Mouse (Mus musculus): ENCODE results near the gene Fam213b. TPM values are rescaled to one million over a fixed set of nuclear protein-coding genes. Genes with fewer than 3 reads are reported as not detected.
A peak's percentile ranks its signal among the peaks of the same experiment; 100 is the strongest.

Fam213b gene
- polyA plus RNA-seq, 1 experiment from 2014 or later = 20.1 TPM

DNA sequence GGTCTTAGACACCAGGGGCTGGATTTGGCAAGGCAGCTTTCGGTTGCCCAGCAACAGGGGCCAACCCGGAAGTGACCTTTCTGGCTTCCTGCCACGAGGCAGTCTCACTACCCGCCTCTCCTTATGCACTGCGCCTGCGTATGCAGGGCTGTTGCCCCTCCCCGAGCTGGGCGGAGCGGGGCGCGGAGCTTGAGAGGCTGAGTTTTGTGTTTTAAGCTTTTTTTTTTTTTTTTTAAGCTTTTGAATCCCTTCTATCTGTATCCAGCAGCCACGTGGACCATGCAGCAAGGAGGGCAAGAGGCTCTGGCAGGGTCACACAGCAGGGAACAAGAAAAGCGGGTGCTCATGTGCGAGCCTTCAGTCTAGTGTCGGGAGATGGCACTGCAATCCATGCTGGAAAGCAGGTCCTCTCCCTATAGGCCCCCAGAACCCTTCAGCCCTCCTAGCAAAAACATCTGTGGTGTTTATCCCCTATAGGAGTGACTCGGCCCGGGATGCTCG, 34.6 kb downstream of the Fam213b start:
- Histone ChIP-seq H3K36me3 (ENCODE audit: control insufficient read depth, insufficient read depth, low read length) (no peaks in the 10 kb centered on the region), H3K9me3 (ENCODE audit: control insufficient read depth, low read length) (no peaks in the 10 kb centered on the region), H3K4me2 (peak overlapping the region; percentile 74), H3K27ac (ENCODE audit: low read depth, low read length) (0 out of 2 replicates have a peak overlapping the region, but pooled peaks have one; percentile 28), H3K4me3 (ENCODE audit: low read depth, low read length) (peak overlapping the region; percentile 40), H3K9ac (ENCODE audit: low read depth, low read length) (peak overlapping the region; percentile 63), H3K4me1 (replicated peaks; ENCODE audit: control insufficient read depth, insufficient read depth, low read length) (peaks cover 2% of the 10 kb centered on the region), H3K27me3 (replicated peaks; ENCODE audit: control insufficient read depth, insufficient read depth, low read length) (0 out of 2 replicates have a peak, but pooled peaks cover 6% of the 10 kb centered on the region)
- WGBS = 7% methylated on average over 18 of the region's 18 CpGs
- peak; percentile 87 for DNase-seq (ENCODE audit: low spot score)
- peak; percentile 87 for ATAC-seq (replicated peaks; ENCODE audit: low FRiP score)

DNA sequence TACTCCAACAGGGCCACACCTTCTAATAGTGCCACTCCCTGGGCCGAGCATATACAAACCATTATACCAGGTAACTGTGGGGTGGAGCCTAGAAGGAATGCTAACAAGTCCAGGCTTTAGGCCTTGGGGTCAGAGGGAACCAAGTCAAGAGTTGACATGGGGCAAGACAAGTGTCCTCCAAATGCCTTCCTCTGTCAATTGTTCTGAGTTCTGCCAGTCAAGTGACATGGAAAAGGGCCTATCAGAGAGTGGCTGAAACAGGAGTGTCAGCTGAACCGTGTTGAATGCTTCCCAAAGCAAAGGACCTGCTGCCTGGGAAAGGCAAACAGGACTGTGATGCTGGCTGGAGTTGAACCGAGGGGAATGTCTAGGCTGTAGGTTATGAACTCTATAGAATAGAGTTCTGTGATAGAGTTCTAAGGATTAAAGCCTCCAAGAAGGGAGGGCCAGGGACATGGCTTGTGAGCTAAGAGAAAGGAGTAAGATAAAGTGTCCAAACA, 35.4 kb downstream of the Fam213b start:
- ATAC-seq (replicated peaks; ENCODE audit: low FRiP score) = no peak
- Histone ChIP-seq H3K36me3 (ENCODE audit: control insufficient read depth, insufficient read depth, low read length) (no peaks in the 10 kb centered on the region), H3K4me3 (ENCODE audit: low read depth, low read length) (no peak overlapping the region), H3K27me3 (replicated peaks; ENCODE audit: control insufficient read depth, insufficient read depth, low read length) (peaks cover 9% of the 10 kb centered on the region; the same call in 1 of the 2 replicates), H3K27ac (ENCODE audit: low read depth, low read length) (no peak overlapping the region), H3K9me3 (ENCODE audit: control insufficient read depth, low read length) (no peaks in the 10 kb centered on the region), H3K4me1 (replicated peaks; ENCODE audit: control insufficient read depth, insufficient read depth, low read length) (peaks cover 2% of the 10 kb centered on the region), H3K4me2 (no peak overlapping the region), H3K9ac (ENCODE audit: low read depth, low read length) (no peak overlapping the region)
- no peak for DNase-seq (ENCODE audit: low spot score)
- 78% methylated on average over 3 of the region's 3 CpGs for WGBS

DNA sequence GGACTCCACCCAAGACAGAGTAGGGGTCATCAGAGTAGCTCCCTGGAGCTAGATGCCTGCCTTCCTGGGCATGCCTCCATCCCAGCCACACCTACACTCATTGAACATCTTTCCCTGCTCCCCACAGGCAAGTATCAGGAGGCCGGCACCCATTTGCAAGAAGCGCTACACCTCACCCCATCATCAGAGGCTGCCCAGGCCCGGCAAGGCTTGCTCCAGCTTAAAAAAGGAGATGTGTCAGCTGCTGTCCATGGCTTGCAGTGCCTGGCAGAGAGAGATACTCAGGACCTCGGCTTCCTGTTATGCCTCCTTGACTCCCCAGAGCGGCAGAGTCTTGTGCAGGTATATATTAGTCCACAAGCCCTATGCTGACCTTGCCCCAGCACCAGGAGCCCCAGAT, 37.0 kb downstream of the Fam213b start:
- H3K27me3 ChIP-seq (replicated peaks; ENCODE audit: control insufficient read depth, insufficient read depth, low read length) = peaks cover 15% of the 10 kb centered on the region
- peaks cover 2% of the 10 kb centered on the region for H3K4me1 ChIP-seq (replicated peaks; ENCODE audit: control insufficient read depth, insufficient read depth, low read length)
- no peaks in the 10 kb centered on the region; the same call in 1 of the 2 replicates for H3K9me3 ChIP-seq (ENCODE audit: control insufficient read depth, low read length)
- no peak overlapping the region for H3K4me3 ChIP-seq (ENCODE audit: low read depth, low read length)
- no peak overlapping the region for H3K27ac ChIP-seq (ENCODE audit: low read depth, low read length)
- H3K4me2 ChIP-seq = no peak overlapping the region
- ATAC-seq (replicated peaks; ENCODE audit: low FRiP score) (no peak), DNase-seq (ENCODE audit: low spot score) (no peak)
- H3K36me3 ChIP-seq (ENCODE audit: control insufficient read depth, insufficient read depth, low read length) = no peaks in the 10 kb centered on the region
- H3K9ac ChIP-seq (ENCODE audit: low read depth, low read length) = no peak overlapping the region
- WGBS = 72% methylated on average over 5 of the region's 5 CpGs

DNA sequence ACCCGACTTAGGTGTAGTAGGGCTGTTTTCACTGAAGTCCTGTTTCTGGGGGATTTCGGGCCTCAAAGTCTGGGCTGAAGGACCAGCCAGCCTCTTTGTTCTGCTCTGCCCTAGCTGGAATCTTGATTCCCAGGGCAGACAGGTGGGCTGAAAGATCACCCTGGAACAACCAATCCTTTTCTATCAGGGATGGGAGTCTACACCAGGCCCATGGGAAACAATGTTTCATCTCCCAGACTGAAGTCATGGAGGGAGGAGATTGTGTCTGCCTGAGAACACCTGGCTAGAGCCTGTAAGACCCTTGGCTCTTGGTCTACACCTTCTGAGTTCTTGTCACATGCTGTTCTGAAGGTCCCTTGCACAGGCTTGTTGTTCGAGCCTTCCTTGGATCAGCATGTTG, 40.3 kb downstream of the Fam213b start:
- H3K27me3 ChIP-seq (replicated peaks; ENCODE audit: control insufficient read depth, insufficient read depth, low read length) = peaks cover 48% of the 10 kb centered on the region
- H3K9me3 ChIP-seq (ENCODE audit: control insufficient read depth, low read length) = no peaks in the 10 kb centered on the region; the same call in 1 of the 2 replicates
- H3K27ac ChIP-seq (ENCODE audit: low read depth, low read length) = no peak overlapping the region
- H3K36me3 ChIP-seq (ENCODE audit: control insufficient read depth, insufficient read depth, low read length) = no peaks in the 10 kb centered on the region
- no peaks in the 10 kb centered on the region for H3K4me1 ChIP-seq (replicated peaks; ENCODE audit: control insufficient read depth, insufficient read depth, low read length)
- DNase-seq (ENCODE audit: low spot score) = no peak
- ATAC-seq (replicated peaks; ENCODE audit: low FRiP score) = no peak
- no peak overlapping the region for H3K4me2 ChIP-seq
- no peak overlapping the region for H3K4me3 ChIP-seq (ENCODE audit: low read depth, low read length)
- WGBS = 58% methylated on average over 3 of the region's 3 CpGs
- no peak overlapping the region for H3K9ac ChIP-seq (ENCODE audit: low read depth, low read length)

DNA sequence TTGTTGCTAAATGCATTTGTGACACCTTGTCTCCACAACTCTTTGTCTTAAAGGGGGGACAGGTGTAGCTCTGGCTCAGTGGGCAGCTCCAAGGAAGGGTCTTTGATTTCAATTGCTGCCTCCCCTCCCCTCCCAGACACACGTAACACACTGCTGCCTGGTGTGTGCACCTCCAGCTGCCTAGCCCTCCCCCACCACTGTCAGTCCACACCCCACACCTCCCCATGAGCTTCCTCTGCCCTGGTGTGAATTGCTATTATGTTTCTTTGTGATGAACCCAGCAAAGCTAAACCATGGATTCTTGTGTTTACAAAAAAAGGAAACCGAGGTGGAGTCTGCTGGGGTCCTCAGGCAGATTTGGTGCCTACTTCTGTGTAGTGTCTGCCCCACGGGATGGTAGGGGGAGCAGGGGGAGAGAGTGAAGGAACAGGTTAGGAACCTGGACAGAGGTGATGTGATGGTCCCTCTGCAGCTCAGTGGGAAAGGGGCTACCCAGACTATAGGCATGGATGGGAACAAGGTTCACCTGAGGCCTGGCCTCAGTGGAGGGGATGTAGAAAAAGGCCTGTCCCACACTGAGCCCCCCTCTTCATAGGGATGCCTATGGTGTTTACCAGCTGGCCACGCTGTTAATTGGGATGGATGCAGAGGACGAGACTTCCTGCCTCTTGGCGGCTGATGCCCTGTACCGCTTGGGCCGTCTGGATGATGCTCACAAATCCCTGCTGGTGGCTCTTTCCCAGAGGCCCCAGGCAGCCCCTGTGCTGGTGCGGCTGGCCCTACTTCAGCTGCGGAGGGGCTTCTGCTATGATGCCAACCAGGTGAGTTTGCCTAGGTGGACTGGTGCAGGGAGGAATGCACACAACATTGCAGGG, 41.3 kb downstream of the Fam213b start:
- no peaks in the 10 kb centered on the region for H3K4me1 ChIP-seq (replicated peaks; ENCODE audit: control insufficient read depth, insufficient read depth, low read length)
- 61% methylated on average over 10 of the region's 10 CpGs for WGBS
- H3K4me3 ChIP-seq (ENCODE audit: low read depth, low read length) = no peak overlapping the region
- no peak for DNase-seq (ENCODE audit: low spot score)
- no peak overlapping the region for H3K27ac ChIP-seq (ENCODE audit: low read depth, low read length)
- H3K36me3 ChIP-seq (ENCODE audit: control insufficient read depth, insufficient read depth, low read length) = no peaks in the 10 kb centered on the region
- no peak overlapping the region for H3K9ac ChIP-seq (ENCODE audit: low read depth, low read length)
- ATAC-seq (replicated peaks; ENCODE audit: low FRiP score) = no peak
- no peaks in the 10 kb centered on the region; the same call in 1 of the 2 replicates for H3K9me3 ChIP-seq (ENCODE audit: control insufficient read depth, low read length)
- peaks cover 48% of the 10 kb centered on the region for H3K27me3 ChIP-seq (replicated peaks; ENCODE audit: control insufficient read depth, insufficient read depth, low read length)
- no peak overlapping the region for H3K4me2 ChIP-seq

DNA sequence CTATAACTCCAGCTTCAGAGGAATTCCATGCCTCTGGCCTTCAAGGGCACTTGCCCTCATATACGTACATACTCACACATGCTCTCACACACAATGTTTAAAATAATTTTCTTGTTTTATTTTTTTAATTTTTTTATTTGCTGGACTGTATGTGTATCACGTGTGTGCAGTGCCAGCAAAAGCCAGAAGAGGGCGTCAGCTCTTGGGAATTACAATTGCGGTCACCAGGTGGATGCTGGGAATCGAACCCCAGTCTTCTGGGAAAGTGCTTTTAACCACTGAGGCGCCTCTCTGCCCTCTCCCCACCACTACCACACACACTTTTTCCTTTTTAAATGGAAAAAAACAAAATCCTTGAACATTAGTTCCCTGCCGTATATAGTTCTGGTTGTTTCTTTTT, 42.1 kb downstream of the Fam213b start:
- Histone ChIP-seq H3K27me3 (replicated peaks; ENCODE audit: control insufficient read depth, insufficient read depth, low read length) (peaks cover 48% of the 10 kb centered on the region), H3K27ac (ENCODE audit: low read depth, low read length) (no peak overlapping the region), H3K36me3 (ENCODE audit: control insufficient read depth, insufficient read depth, low read length) (no peaks in the 10 kb centered on the region), H3K9me3 (ENCODE audit: control insufficient read depth, low read length) (no peaks in the 10 kb centered on the region; the same call in 1 of the 2 replicates), H3K4me3 (ENCODE audit: low read depth, low read length) (no peak overlapping the region), H3K4me2 (no peak overlapping the region; the same call in 1 of the 2 replicates), H3K4me1 (replicated peaks; ENCODE audit: control insufficient read depth, insufficient read depth, low read length) (no peaks in the 10 kb centered on the region), H3K9ac (ENCODE audit: low read depth, low read length) (no peak overlapping the region)
- 79% methylated on average over 7 of the region's 7 CpGs for WGBS
- no peak for DNase-seq (ENCODE audit: low spot score)
- ATAC-seq (replicated peaks; ENCODE audit: low FRiP score) = no peak

DNA sequence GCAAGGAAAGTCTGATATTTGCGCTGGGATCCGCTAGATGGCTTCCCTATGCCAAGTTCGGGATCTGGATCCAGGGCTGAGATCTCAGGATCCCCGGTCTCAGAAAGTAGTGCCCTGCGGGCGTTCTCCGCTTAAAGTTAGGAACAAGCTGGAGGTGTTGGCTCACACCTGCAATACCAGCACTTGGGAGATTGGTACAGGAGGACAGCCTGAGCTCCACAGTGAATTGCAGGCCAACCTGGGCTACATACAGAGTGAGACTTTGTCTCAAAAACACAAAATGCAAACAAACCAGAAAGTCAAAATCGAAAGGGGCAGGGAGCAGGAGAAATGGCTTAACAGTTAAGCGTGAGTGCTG, 42.5 kb downstream of the Fam213b start:
- WGBS = 20% methylated on average over 9 of the region's 9 CpGs
- no peaks in the 10 kb centered on the region for H3K4me1 ChIP-seq (replicated peaks; ENCODE audit: control insufficient read depth, insufficient read depth, low read length)
- DNase-seq (ENCODE audit: low spot score) (no peak), ATAC-seq (replicated peaks; ENCODE audit: low FRiP score) (0 out of 2 replicates have a peak, but pooled peaks have one; percentile 11)
- H3K27ac ChIP-seq (ENCODE audit: low read depth, low read length) = no peak overlapping the region
- peak overlapping the region; percentile 50 for H3K4me3 ChIP-seq (ENCODE audit: low read depth, low read length)
- no peaks in the 10 kb centered on the region for H3K36me3 ChIP-seq (ENCODE audit: control insufficient read depth, insufficient read depth, low read length)
- H3K27me3 ChIP-seq (replicated peaks; ENCODE audit: control insufficient read depth, insufficient read depth, low read length) = peaks cover 48% of the 10 kb centered on the region
- H3K9me3 ChIP-seq (ENCODE audit: control insufficient read depth, low read length) = no peaks in the 10 kb centered on the region; the same call in 1 of the 2 replicates
- H3K4me2 ChIP-seq = peak overlapping the region; percentile 75
- H3K9ac ChIP-seq (ENCODE audit: low read depth, low read length) = 0 out of 2 replicates have a peak overlapping the region, but pooled peaks have one; percentile 25

DNA sequence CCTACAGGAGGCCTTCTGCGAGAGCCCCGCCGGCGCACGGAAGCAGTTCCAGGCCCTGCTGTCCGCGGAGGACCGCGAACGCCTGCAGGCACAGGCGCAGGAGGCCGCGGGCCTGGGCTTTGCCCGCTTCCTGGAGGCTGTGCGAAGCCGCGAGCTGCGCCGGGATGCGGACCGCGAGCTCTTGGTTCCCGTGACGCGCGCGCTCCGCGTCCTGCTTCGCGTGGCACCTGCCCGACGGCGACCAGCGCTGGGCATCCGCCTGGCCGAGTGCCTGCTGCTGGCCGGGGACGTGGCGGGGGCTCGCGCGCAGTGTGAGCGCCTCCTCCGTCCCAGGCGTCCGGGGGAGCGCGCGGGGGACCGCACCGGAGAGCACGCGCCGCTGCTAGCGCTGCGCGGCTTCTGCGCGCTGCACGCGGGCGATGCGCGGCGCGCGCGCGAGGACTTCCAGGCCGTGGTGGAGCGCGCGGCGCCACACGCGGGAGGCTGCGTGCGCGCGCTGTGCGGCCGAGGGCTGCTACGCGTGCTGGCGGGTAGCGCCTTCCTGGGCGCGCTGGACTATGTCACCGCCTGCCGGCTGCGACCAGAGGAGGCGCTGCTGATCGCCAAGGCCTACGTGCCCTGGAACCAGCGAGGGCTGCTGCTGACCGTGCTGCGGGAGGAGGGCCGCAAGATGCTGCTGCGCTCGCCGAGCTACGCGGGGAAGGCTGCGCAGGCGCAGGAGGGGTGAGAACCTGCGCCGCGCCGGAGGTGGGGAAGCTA, 43.0 kb downstream of the Fam213b start:
- ATAC-seq (replicated peaks; ENCODE audit: low FRiP score) = peak; percentile 76
- Histone ChIP-seq H3K4me3 (ENCODE audit: low read depth, low read length) (peak overlapping the region; percentile 50), H3K9ac (ENCODE audit: low read depth, low read length) (0 out of 2 replicates have a peak overlapping the region, but pooled peaks have one; percentile 25), H3K9me3 (ENCODE audit: control insufficient read depth, low read length) (no peaks in the 10 kb centered on the region; the same call in 1 of the 2 replicates), H3K4me1 (replicated peaks; ENCODE audit: control insufficient read depth, insufficient read depth, low read length) (no peaks in the 10 kb centered on the region), H3K27me3 (replicated peaks; ENCODE audit: control insufficient read depth, insufficient read depth, low read length) (peaks cover 48% of the 10 kb centered on the region), H3K27ac (ENCODE audit: low read depth, low read length) (no peak overlapping the region), H3K36me3 (ENCODE audit: control insufficient read depth, insufficient read depth, low read length) (no peaks in the 10 kb centered on the region), H3K4me2 (peak overlapping the region; percentile 75)
- WGBS = 1% methylated on average over 104 of the region's 110 CpGs
- peak; percentile 66 for DNase-seq (ENCODE audit: low spot score)
